ENCODE assay signal across 27 mouse cellular contexts in the genomic region with DNA sequence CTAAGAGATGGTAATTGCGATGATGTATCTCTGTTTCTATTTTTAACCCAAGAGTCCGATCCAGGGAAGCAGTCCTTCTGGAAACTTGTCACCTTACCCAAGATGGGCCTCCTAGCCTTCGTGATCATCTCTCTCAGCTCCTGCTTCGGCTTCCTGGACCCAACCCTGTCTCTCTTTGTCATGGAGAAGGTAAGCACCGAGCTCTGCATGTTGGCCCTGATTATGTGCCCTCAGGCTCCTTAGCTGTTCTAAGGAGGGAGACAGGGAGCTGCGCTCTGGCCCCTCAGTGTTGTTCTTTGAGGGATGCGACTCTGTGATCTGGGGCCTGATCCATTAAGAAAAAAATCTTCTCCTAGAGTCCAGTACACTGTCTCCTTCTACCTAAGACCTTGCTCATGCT. TPM values are rescaled to one million over a fixed set of nuclear protein-coding genes. Genes with fewer than 3 reads are reported as not detected.
"Had no signal": no experiment of that assay in that cellular context is flagged by ENCODE, and none has a peak within 500 bp of the region (broad histone marks: within the 10 kb centered on the region; RNA-seq: fewer than 3 reads in every experiment).

No protein-coding gene starts in this region.

- H3K4me1 ChIP-seq: hindbrain, embryonic 13.5 days; hindbrain, embryonic 15.5 days; kidney, embryonic 15.5 days; limb, embryonic 10.5 days; limb, embryonic 12.5 days; liver, embryonic 13.5 days; liver, embryonic 15.5 days had no signal

- DNase-seq: gastrocnemius, postnatal 14 days; gastrocnemius, postnatal 36 days; heart, adult 11 months; heart, adult 2 months; heart, postnatal 14 days; heart, postnatal 36 days; kidney, adult 11 months; kidney, adult 2 months; kidney, adult 9 months; kidney, postnatal 14 days; kidney, postnatal 36 days; layer of hippocampus, adult 9-11 months; liver; liver, embryonic 13.5 days; liver, postnatal 0 days had no signal

- H3K4me2 ChIP-seq: hindbrain, embryonic 13.5 days; hindbrain, embryonic 15.5 days; kidney, embryonic 15.5 days; limb, embryonic 12.5 days; liver, embryonic 11.5 days; liver, embryonic 13.5 days; liver, embryonic 15.5 days had no signal

- H3K27ac ChIP-seq: heart, adult 2 months; hindbrain, embryonic 13.5 days; hindbrain, embryonic 15.5 days; hindbrain, postnatal 0 days; kidney, embryonic 15.5 days; kidney, postnatal 0 days; left cerebral cortex, adult 2 months; limb, embryonic 10.5 days; limb, embryonic 12.5 days; liver, embryonic 13.5 days; liver, embryonic 15.5 days had no signal

- H3K27me3 ChIP-seq: hindbrain, embryonic 13.5 days; hindbrain, embryonic 15.5 days; kidney, embryonic 15.5 days; limb, embryonic 12.5 days; liver, embryonic 13.5 days; liver, embryonic 15.5 days had no signal

- H3K9ac ChIP-seq: hindbrain, embryonic 13.5 days; hindbrain, embryonic 15.5 days; kidney, embryonic 15.5 days; limb, embryonic 12.5 days; liver, embryonic 13.5 days; liver, embryonic 15.5 days; liver, postnatal 0 days had no signal

- ATAC-seq: intestine, embryonic 16.5 days; liver, postnatal 0 days had no signal

- H3K36me3 ChIP-seq: liver, embryonic 13.5 days; liver, embryonic 15.5 days had no signal

- H3K9me3 ChIP-seq: hindbrain, embryonic 13.5 days; hindbrain, embryonic 15.5 days; kidney, embryonic 15.5 days; limb, embryonic 10.5 days; limb, embryonic 12.5 days; liver, embryonic 13.5 days; liver, embryonic 15.5 days had no signal

- H3K4me3 ChIP-seq: heart, adult 2 months; hindbrain, embryonic 13.5 days; hindbrain, embryonic 15.5 days; kidney, embryonic 15.5 days; left cerebral cortex, adult 2 months; limb, embryonic 10.5 days; limb, embryonic 12.5 days; liver, embryonic 13.5 days; liver, embryonic 15.5 days had no signal

RNA-seq across cellular contexts. Expression of a gene that starts 35.0 kb away (rescaled TPM):
- total RNA-seq: gastrocnemius, postnatal 14 days; heart, adult 2 months; heart, postnatal 14 days; hematopoietic stem cell, adult 5-6 weeks; left cerebral cortex, adult 2 months had no signal
- polyA plus RNA-seq: hindbrain, embryonic 13.5 days; hindbrain, embryonic 15.5 days; limb, embryonic 10.5 days; limb, embryonic 12.5 days; liver, embryonic 11.5 days had no signal
